Mouse (Mus musculus) thymus, adult 2 months (tissue): ENCODE measurements at regions not wholly inside any gene's neighbourhood (a gene's known extent, or its start where the extent isn't known, plus 50 kb on each side); places are given as distances from the start of the nearest gene placed in this dataset.

Experiments
- DNase-seq: peaks from one replicate; pipeline ENCODE4 v3.0.0; 2021
- H3K27ac ChIP-seq: fragments of 200-500 bp; 2 replicates; pipeline ENCODE4 v1.5.1; 2012; ENCODE audit warnings: low read length, control low read depth; ENCODE audit not compliant: control insufficient read depth, insufficient read depth
- H3K27me3 ChIP-seq: fragments of 200-500 bp; 2 replicates; pipeline ENCODE4 v1.6.1; 2012; ENCODE audit warnings: mild to moderate bottlenecking, low read length, moderate library complexity, mixed read lengths; ENCODE audit not compliant: control insufficient read depth, insufficient read depth
- H3K36me3 ChIP-seq: fragments of 200-500 bp; 2 replicates; pipeline ENCODE4 v1.6.1; 2012; ENCODE audit warnings: mild to moderate bottlenecking, low read length, moderate library complexity; ENCODE audit not compliant: control insufficient read depth, insufficient read depth
- H3K4me1 ChIP-seq: fragments of 200-500 bp; replicated peaks from 2 replicates; pipeline ENCODE4 v1.6.1; 2012; ENCODE audit warnings: low read length; ENCODE audit not compliant: control insufficient read depth, insufficient read depth
- H3K4me3 ChIP-seq: fragments of 200-500 bp; 2 replicates; pipeline ENCODE4 v1.5.1; 2012; ENCODE audit warnings: mild to moderate bottlenecking, low read length, control low read depth, moderate library complexity; ENCODE audit not compliant: control insufficient read depth, insufficient read depth
- CTCF ChIP-seq: fragments of 200-500 bp; IDR thresholded peaks from 2 replicates; pipeline ENCODE4 v1.5.1; 2012; ENCODE audit warnings: mild to moderate bottlenecking, control low read depth, low read length, moderate library complexity, borderline replicate concordance; ENCODE audit not compliant: control insufficient read depth, poor library complexity, insufficient read depth; ENCODE audit errors: extremely low read depth
- POLR2A ChIP-seq: fragments of 200-500 bp; IDR thresholded peaks from 2 replicates; pipeline ENCODE4 v1.6.1; 2012; ENCODE audit warnings: mild to moderate bottlenecking, low read length, control low read depth, moderate library complexity; ENCODE audit not compliant: control insufficient read depth, poor library complexity, insufficient read depth; ENCODE audit errors: extremely low read depth
- WGBS: fragments of 180-500 bp; shearing (Covaris S2); methylation state at CpG from one replicate; pipeline ENCODE4 v1.1.7; 2018; 5-methylcytosine and 5-hydroxymethylcytosine counted together

- TF ChIP-seq CTCF (no peak), POLR2A (no peak)
- Histone ChIP-seq H3K4me1 (no peaks in the 10 kb centered on the region), H3K27me3 (no peaks in the 10 kb centered on the region), H3K4me3 (no peak overlapping the region), H3K36me3 (no peaks in the 10 kb centered on the region), H3K27ac (no peak overlapping the region)
- WGBS: 93% methylated on average over 13 of the region's 13 CpGs
- no peak for DNase-seq
Measured at GRCm38 (mm10) chr13:112047874-112048273, 239.1 kb upstream of the Map3k1 start.

GRCm38 (mm10) chr13:112048327-112048726 is 239.5 kb upstream of the Map3k1 start:
- TF ChIP-seq CTCF (no peak), POLR2A (no peak)
- no peaks in the 10 kb centered on the region for H3K27me3 ChIP-seq
- H3K4me1 ChIP-seq: no peaks in the 10 kb centered on the region
- no peak overlapping the region for H3K4me3 ChIP-seq
- WGBS: 93% methylated on average over 6 of the region's 6 CpGs
- no peak for DNase-seq
- no peaks in the 10 kb centered on the region for H3K36me3 ChIP-seq
- no peak overlapping the region for H3K27ac ChIP-seq

- Histone ChIP-seq H3K4me3 (no peak overlapping the region), H3K27me3 (no peaks in the 10 kb centered on the region), H3K36me3 (no peaks in the 10 kb centered on the region), H3K27ac (no peak overlapping the region), H3K4me1 (no peaks in the 10 kb centered on the region)
- no peak for DNase-seq
- TF ChIP-seq POLR2A (no peak), CTCF (no peak)
- 99% methylated on average over 11 of the region's 11 CpGs for WGBS
Measured at GRCm38 (mm10) chr13:112050892-112051291, 237.4 kb upstream of the Ankrd55 start.

GRCm38 (mm10) chr13:112052011-112052410 is 236.2 kb upstream of the Ankrd55 start:
- Histone ChIP-seq H3K4me3 (no peak overlapping the region), H3K36me3 (no peaks in the 10 kb centered on the region), H3K27me3 (no peaks in the 10 kb centered on the region), H3K27ac (no peak overlapping the region), H3K4me1 (no peaks in the 10 kb centered on the region)
- 97% methylated on average over 3 of the region's 3 CpGs for WGBS
- no peak for DNase-seq
- TF ChIP-seq POLR2A (no peak), CTCF (no peak)

- Histone ChIP-seq H3K4me1 (no peaks in the 10 kb centered on the region), H3K4me3 (no peak overlapping the region), H3K27ac (no peak overlapping the region), H3K36me3 (no peaks in the 10 kb centered on the region), H3K27me3 (no peaks in the 10 kb centered on the region)
- 95% methylated on average over 3 of the region's 3 CpGs for WGBS
- no peak for DNase-seq
- no peak for TF ChIP-seq POLR2A
- TF ChIP-seq CTCF: no peak
Measured at GRCm38 (mm10) chr13:112052456-112052855, 235.8 kb upstream of the Ankrd55 start.

- Histone ChIP-seq H3K4me1 (peaks cover 4% of the 10 kb centered on the region; the same call in 1 of the 2 replicates), H3K36me3 (no peaks in the 10 kb centered on the region), H3K27me3 (no peaks in the 10 kb centered on the region), H3K27ac (no peak overlapping the region), H3K4me3 (no peak overlapping the region)
- no peak for DNase-seq
- 86% methylated on average over 6 of the region's 6 CpGs for WGBS
- TF ChIP-seq POLR2A (no peak), CTCF (no peak)
Measured at GRCm38 (mm10) chr13:112054879-112055371, 233.3 kb upstream of the Ankrd55 start.

- H3K4me1 ChIP-seq: peaks cover 7% of the 10 kb centered on the region
- no peak for DNase-seq
- H3K27me3 ChIP-seq: no peaks in the 10 kb centered on the region
- no peaks in the 10 kb centered on the region for H3K36me3 ChIP-seq
- no peak overlapping the region for H3K4me3 ChIP-seq
- WGBS: 79% methylated on average over 11 of the region's 11 CpGs
- TF ChIP-seq POLR2A: no peak
- no peak for TF ChIP-seq CTCF
- H3K27ac ChIP-seq: no peak overlapping the region
Measured at GRCm38 (mm10) chr13:112058218-112058617, 230.0 kb upstream of the Ankrd55 start.
